Mouse (Mus musculus) lung, adult 2 months (tissue): ENCODE data around the gene Wdcp. TPM values are rescaled to one million over a fixed set of nuclear protein-coding genes. Genes with fewer than 3 reads are reported as not detected.
A peak's percentile ranks its signal among the peaks of the same experiment; 100 is the strongest.

Experiments
- DNase-seq: peaks from one replicate; pipeline ENCODE4 v3.0.0; 2022
- H3K4me1 ChIP-seq: fragments of 200-500 bp; 2 replicates; pipeline ENCODE4 v1.6.1; 2011; ENCODE audit warnings: low read length; ENCODE audit not compliant: control insufficient read depth, insufficient read depth
- H3K4me3 ChIP-seq: fragments of 200-500 bp; replicated peaks from 2 replicates; pipeline ENCODE3; 2011; ENCODE audit warnings: low read depth, mild to moderate bottlenecking, control low read depth, low read length; ENCODE audit errors: extremely low read depth
- CTCF ChIP-seq: fragments of 200-500 bp; IDR thresholded peaks from 2 replicates; pipeline ENCODE4 v1.5.1; 2011; ENCODE audit warnings: mild to moderate bottlenecking, low read length, control low read depth; ENCODE audit not compliant: insufficient read depth
- POLR2A ChIP-seq: fragments of 200-500 bp; IDR thresholded peaks from 2 replicates; pipeline ENCODE4 v1.6.1; 2011; ENCODE audit warnings: low read depth, mild to moderate bottlenecking, control low read depth, low read length, borderline replicate concordance; ENCODE audit errors: extremely low read depth
- WGBS: fragments of 180-500 bp; shearing (Covaris S2); methylation state at CpG from one replicate; pipeline ENCODE4 v1.1.7; 2018; 5-methylcytosine and 5-hydroxymethylcytosine counted together
- polyA plus RNA-seq: library from polyadenylated mRNA; depleted of rRNA; stranded (reverse); fragments of >200 nt; gene quantifications from 2 replicates; pipeline ENCODE4 v1.2.3, GENCODE M21; 2012

Gene Wdcp
- polyA plus RNA-seq, 1 experiment, result 6.0 TPM

DNA sequence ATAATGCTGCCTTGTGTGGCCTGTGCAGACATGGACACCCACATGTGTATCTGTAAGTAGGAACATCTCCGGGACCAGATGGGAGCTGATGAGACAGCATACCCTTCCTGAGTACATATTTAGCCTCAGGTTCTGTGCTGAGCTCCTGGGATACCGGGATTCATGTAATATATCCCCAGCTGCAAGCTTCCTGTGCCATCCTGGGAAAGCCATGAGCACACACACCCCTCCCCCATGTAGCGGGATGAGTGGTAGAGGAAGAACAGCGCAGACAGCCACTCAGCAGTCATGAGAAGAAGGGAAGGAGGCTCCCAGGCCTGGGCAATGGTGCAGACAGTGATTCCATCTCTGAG, 21.2 kb downstream of the Wdcp start:
- 67% methylated on average over 4 of the region's 4 CpGs for WGBS
- H3K4me3 ChIP-seq, result no peak overlapping the region
- H3K4me1 ChIP-seq, result no peaks in the 10 kb centered on the region
- no peak for DNase-seq
- no peak for TF ChIP-seq POLR2A
- TF ChIP-seq CTCF, result no peak

- no peak for TF ChIP-seq CTCF
- TF ChIP-seq POLR2A, result no peak
- WGBS, result 85% methylated on average over 8 of the region's 8 CpGs
- DNase-seq, result no peak
- H3K4me1 ChIP-seq, result peaks cover under 1% of the 10 kb centered on the region
- H3K4me3 ChIP-seq, result no peak overlapping the region
Observed at GRCm38 (mm10) chr12:4868924-4869323, 25.8 kb downstream of the Wdcp start.

DNA sequence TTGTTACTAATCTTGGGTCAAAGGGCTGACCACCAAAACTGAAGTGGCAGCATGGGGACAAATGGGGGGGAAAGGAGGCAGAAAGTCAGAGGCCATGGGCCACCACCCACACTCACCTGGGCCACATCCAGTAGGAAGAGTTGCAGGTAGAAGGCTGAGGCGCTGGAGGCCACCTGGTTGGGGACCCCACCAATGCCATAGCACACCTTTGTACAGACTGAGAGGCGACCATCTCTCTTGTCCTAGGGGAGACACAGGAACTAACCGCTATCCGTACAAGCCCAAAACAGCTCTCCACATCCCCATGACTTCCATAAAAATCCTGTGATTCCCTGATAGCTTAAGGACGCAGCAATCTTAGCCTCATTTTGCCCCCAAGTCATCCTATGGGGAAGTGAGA, 28.2 kb downstream of the Wdcp start:
- TF ChIP-seq CTCF, result no peak
- TF ChIP-seq POLR2A, result no peak
- DNase-seq, result no peak
- H3K4me3 ChIP-seq, result no peak overlapping the region
- 94% methylated on average over 5 of the region's 5 CpGs for WGBS
- peaks cover 6% of the 10 kb centered on the region for H3K4me1 ChIP-seq

DNA sequence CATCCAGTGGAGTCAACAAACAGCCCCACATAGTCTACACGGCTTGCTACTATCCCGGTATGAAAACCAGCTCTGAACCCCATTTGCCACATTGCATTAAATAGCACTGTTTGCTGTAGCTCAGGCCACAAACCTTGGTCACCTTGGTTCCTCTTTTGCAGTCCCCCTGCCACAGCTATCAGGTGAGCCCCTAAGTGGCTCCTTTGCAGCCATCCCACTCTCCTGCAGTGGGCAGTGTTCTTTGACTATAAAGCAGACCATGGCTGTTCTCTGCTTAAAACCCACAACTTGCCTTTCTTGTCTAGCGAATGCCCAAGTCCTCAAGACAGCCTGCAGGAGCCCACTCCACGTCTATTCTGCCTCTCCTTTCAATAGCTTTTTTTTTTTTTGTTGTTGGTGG, 29.2 kb downstream of the Wdcp start:
- H3K4me3 ChIP-seq, result no peak overlapping the region
- TF ChIP-seq CTCF (no peak), POLR2A (no peak)
- WGBS, result 60% methylated on average over 4 of the region's 4 CpGs
- peaks cover 6% of the 10 kb centered on the region for H3K4me1 ChIP-seq
- no peak for DNase-seq

GRCm38 (mm10) chr12:4872983-4873477, 29.9 kb downstream of the Wdcp start:
- WGBS, result 72% methylated on average over 5 of the region's 5 CpGs
- TF ChIP-seq POLR2A (no peak), CTCF (no peak)
- peaks cover 6% of the 10 kb centered on the region for H3K4me1 ChIP-seq
- no peak for DNase-seq
- no peak overlapping the region for H3K4me3 ChIP-seq

DNA sequence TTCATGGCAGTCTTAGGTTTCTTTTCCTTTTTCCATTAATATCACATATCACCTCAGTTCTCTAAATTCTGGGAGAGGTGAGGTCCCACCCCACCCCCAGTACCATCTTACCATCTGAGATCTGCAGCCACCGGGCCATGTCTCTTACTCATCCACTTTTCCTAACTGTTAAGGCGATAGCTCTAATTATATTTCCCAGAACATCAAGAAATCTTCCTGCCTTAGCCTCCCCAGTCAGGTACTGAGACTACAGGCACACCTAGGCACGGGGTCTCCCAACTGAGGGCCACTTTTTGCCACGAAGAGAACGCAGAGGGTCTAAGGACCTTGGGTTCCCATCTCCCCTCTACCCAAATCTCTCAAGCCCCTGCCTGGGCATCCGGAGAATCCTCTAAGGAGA, 30.4 kb downstream of the Wdcp start:
- TF ChIP-seq CTCF, result no peak
- TF ChIP-seq POLR2A, result no peak
- no peak for DNase-seq
- H3K4me3 ChIP-seq, result no peak overlapping the region
- peaks cover 6% of the 10 kb centered on the region for H3K4me1 ChIP-seq
- 75% methylated on average over 6 of the region's 6 CpGs for WGBS

DNA sequence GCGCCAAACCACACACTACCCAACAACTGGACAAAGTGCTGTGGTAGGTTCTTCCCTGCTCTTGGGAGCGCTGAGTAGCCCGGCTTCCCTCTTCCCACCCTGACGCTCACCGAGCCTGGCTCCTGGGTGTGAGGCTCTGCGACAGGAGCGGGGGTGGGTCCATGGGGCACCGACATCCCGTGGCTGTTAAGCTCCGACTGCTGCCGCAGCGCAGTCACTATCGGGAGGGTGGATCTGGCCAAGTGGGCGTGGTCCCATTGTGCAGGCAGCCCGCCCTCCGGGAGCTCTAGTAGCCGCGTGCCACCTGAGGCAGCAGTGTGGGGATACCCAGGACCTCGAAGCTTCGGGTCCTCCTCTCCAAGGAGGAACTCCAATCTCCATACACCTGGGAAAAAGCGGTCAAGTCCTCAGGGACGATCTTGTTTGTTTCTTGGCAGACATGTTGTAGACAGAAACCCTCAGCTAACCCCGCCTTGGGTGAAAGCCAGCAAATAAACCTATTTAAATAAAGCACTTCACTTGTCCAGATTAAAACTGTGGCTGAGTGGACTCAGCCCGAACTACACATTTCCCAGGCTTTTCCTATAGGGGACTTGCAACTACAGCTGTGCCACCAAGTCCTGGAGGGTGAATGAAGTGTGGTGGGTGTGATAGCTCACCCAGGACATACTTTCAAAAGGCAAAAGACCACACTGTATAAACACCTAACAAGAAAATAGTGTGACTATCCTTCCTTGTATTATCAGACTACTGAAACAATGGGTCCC, 31.2 kb downstream of the Wdcp start, which contains the start of gene Mfsd2b:
Gene Mfsd2b, minus strand, starts transcription at position 199 of the 767 bp plus-strand sequence.
- Histone ChIP-seq H3K4me3 (peak within 1 kb of the TSS; percentile 32), H3K4me1 (peaks cover 6% of the 10 kb centered on the region)
- peak; percentile 71 for DNase-seq
- WGBS, result 2% methylated on average over 24 of the region's 24 CpGs
- TF ChIP-seq POLR2A (no peak), CTCF (no peak)

GRCm38 (mm10) chr12:4875623-4876022, 32.5 kb downstream of the Wdcp start:
- no peak for TF ChIP-seq POLR2A
- no peak for TF ChIP-seq CTCF
- Histone ChIP-seq H3K4me1 (peaks cover 6% of the 10 kb centered on the region), H3K4me3 (no peak overlapping the region)
- no peak for DNase-seq
- WGBS, result 86% methylated on average over 8 of the region's 8 CpGs

DNA sequence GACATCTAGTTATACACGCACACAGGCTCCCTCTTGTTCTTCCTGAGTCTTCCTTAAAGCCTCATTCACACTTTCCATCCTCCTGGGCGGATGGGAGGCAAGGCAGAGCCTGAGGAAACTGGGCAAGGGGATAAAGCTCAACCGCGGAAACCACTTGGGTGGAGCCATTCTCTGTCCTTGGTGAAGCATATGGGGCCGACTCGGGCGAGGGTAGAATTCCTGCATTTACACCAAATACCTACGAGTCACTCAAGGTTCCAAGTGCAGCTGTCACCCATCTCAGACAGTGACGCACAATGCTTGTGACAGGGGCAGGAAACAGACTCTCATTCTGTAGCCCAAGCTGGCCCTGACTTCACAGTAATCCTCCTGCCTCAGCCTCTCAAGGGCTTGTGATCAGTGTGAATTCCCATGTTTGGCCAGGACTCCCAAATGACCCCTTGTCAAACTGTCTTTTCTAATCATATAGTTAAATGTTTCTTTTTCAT, 35.2 kb downstream of the Wdcp start:
- 83% methylated on average over 9 of the region's 9 CpGs for WGBS
- H3K4me1 ChIP-seq, result peaks cover 6% of the 10 kb centered on the region
- no peak for DNase-seq
- TF ChIP-seq CTCF (no peak), POLR2A (no peak)
- H3K4me3 ChIP-seq, result no peak overlapping the region

DNA sequence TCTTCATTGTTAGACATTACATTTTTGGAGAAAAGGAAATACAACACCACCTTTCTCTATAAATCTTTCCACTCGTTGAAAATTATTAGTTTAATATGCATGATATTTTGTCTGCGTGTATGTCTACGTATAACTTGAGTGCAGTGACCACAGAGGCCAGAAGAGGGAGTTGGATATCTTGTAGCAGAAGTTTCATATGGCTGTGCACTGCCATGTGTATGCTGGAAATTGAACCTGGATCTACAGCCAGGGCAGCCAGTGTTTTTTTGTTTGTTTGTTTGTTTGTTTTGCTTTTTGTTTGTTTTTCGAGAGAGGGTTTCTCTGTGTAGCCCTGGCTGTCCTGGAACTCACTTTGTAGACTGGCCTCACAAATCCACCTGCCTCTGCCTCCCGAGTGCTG, 35.9 kb downstream of the Wdcp start:
- H3K4me1 ChIP-seq, result peaks cover 5% of the 10 kb centered on the region
- WGBS, result 94% methylated on average over 5 of the region's 5 CpGs
- no peak overlapping the region for H3K4me3 ChIP-seq
- TF ChIP-seq CTCF, result no peak
- no peak for TF ChIP-seq POLR2A
- no peak for DNase-seq
